Mouse (Mus musculus) cerebellum, adult 8-10 months (tissue): ENCODE measurements around the gene Rnf157.

Source experiments
- DNase-seq: peaks from one replicate; pipeline ENCODE4 v3.0.0; 2022

Rnf157 gene

DNA sequence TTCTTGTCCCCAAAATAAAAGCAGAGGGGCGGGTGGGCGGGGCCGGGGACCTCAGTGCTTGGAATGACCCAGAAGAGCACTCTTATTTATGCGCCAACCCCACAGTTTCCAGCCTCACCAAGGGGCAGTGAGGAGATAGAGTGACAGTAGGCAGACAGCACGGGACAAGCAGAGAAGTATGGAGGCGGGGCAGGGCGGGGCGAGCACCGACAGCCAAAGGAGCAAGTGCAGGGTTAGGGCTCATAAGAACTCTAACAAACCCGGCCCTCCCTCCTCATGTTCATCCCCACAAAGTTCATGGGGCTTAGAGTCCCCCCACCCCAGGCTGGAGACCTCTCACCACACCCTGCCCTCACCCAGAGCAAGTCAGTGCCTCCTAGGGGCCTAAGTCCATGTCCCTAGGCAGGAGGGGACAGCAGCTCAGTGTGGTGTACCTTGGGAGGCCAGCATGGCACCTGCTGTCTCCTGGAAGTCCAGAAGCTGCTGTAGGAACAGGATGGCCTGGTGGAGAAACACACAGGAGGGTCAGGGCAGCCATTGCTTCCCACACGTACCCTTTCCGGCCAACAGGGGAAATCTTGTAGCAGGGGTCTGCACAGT is 119.2 kb downstream of the Rnf157 start:
- no peak for DNase-seq

DNA sequence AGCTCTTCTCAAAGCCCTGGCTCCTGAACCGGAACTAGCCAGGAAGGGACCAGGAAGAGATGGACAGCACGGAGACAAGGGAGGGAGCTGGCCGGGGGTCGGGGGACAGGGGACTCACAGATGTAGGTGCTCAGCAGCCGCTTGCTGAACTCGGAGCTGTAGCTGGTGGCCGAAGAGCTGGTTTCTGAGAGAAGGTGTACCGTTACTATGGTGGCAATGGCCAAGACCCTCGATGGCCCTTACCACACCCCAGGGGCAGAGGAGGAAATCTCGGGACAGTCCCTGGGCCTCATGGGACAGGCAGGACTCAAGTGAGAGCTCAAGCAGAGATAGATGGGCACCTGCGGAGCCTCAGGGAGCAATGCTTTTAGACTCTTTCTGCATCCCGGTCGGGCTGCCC is 120.4 kb downstream of the Rnf157 start:
- DNase-seq, result no peak

DNA sequence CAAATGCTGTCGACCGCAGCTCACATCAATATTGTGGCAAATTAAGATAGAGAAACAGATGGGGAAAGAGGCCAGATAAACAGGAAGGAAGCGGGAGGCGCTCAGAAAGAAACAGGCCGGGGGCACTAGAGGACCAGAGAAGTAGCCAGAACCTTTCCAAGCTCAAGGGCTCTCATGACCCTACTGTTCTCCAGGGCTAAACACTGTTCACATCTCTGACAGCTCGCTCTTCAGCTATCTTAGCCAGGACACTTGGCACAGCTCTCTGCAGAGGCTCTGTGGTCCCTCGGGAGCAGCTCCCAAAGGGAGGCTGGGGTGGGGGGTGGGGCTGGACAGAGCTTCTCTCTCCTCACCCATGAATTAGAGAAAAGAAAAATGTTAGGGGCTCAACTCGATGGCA is 122.3 kb downstream of the Rnf157 start:
- no peak for DNase-seq

DNA sequence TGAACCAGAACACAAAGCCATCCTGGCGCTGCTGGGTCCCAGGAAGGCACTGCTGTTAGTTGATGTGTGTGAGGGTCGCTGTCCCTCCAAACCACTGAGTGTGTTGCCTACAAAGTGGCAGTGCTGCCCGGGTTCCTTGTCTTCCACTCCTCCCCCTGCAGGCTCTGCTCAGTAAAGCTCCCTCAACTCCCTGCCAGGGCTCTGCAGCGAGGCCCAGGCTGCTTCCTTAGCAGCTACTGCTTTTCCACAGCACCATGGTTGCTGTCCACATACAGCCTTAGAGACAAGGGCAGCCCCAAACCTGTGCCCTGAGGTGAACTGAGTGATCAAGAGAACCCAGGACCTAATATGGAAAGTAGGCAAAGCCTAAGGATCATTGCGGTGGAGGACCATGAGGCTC is 125.5 kb downstream of the Rnf157 start:
- no peak for DNase-seq
